Mouse (Mus musculus) T-helper 17 cell (primary cell): ENCODE measurements at regions not wholly inside any gene's neighbourhood (a gene's known extent, or its start where the extent isn't known, plus 50 kb on each side); places are given as distances from the start of the nearest gene placed in this dataset.

Source experiments
- in situ Hi-C, 2 experiments: fragments of 300-600 bp; cut with MboI, MseI; formaldehyde crosslinking; loops; 1 replicate in 1 of 2; 2 replicates in 1 of 2; pipeline ENCODE4 v1.15.1; 2025; ENCODE audit warnings: high pct_unique_total_duplicates in 2 of 2

DNA sequence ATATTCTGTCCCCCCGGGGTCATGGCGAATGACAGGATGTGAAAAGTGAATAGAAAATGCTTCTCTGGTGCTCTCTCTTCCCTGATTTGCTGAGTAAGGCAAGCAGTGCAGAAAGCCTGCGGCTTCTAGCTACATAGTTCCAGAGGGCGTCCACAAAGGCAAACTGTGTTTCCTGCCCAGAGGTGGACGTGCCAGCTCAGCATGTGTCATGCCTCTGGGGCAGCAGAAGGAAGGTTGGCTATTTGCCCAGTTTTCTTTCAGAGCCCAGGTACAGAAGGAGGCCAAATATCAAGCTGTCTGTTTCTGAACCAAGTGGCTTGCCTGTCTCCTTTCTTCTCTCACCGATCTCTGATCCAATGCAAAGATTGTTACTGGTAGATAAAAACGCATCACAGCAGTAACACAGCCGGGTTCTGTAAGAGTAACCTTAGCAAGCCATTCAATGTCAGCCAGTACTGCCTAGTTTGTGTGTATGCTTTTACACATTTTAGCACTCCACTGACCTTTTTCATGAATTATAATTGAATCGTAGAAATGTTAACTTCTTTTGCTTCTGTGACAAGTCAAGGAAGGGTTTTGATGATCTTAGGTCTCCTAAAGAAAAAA lies 223.3 kb upstream of the Impg1 start:
- in situ Hi-C loops, result no loop called here

- in situ Hi-C loops, result no loop called here
Measured at GRCm38 (mm10) chr9:80683030-80683692, 217.9 kb upstream of the Impg1 start.

DNA sequence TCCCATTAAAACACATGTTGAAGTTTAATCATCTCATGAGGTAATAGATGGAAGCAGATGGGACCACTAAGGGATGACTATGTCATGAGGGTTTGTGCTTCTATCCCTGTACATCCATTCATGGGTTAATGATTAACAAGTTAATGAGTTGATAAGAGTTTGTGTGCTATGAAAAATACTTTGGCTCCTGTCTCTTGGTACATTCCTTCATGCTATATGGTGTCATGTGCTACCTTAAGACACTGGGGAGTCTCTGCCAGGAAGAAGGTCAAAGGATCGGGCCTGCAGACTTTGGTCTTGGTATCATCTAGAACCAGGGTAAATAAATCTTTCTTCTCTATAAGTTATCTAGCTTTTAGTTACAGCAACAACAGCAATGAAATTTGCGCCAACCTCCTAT lies 216.4 kb upstream of the Impg1 start:
- in situ Hi-C loops, result no loop called here

- in situ Hi-C loops, result no loop called here
Measured at GRCm38 (mm10) chr9:80671483-80671882, 206.2 kb upstream of the Impg1 start.

- in situ Hi-C loops, result no loop called here
Measured at GRCm38 (mm10) chr9:80668575-80669248, 203.4 kb upstream of the Impg1 start.

GRCm38 (mm10) chr9:80658755-80659154 lies 193.5 kb upstream of the Impg1 start:
- in situ Hi-C loops, result no loop called here

DNA sequence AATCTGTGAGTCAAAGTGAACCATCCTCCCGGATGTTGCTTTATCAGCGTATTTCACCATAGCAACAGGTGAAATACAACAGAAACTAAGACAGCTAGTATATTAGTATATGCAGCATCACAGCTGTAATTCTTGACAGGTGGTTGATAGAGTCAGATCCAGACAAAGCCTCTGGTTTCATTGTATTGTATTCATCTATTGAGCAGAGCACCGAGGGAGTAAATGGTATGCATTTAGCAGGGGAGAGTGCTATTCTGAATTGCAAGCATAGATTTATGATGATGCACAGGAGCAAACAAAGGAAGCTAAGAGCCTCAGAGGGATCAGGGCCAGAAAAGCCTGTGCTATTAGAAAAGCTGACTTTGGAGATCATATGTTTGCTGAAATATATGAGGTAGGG lies 149.8 kb upstream of the Impg1 start:
- in situ Hi-C loops, result no loop called here

GRCm38 (mm10) chr9:80600019-80600418 lies 134.7 kb upstream of the Impg1 start:
- in situ Hi-C loops, result no loop called here

DNA sequence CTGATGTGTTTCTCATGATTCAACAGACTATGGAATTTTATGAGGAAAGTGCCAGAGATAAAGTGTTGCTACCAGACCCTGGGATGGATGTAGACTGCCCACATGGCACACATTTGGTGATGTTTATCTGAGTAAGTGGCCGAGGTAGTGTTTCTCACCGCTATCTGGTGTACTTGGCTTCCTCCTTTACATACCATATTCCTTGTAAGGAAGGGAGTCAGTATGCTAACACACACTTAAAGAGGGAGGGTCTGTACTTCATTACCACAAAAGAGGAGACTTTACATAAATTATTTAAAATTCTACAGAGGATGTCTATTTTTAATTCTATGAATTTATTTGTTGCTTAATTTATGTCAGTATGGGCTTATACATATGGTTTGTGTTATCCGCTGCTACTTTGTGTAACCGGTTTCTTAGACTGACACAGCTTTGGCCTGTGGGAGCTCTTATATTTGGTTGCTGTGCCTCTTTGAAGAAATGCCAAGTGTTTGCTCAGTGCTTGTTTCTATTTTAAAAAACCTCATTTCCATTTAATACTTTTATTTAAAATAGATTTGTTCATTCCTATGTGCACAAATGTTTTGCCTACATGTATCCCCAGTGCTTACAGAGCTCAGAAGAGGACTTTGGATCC lies 100.2 kb upstream of the Impg1 start:
- in situ Hi-C loops, result no loop called here

DNA sequence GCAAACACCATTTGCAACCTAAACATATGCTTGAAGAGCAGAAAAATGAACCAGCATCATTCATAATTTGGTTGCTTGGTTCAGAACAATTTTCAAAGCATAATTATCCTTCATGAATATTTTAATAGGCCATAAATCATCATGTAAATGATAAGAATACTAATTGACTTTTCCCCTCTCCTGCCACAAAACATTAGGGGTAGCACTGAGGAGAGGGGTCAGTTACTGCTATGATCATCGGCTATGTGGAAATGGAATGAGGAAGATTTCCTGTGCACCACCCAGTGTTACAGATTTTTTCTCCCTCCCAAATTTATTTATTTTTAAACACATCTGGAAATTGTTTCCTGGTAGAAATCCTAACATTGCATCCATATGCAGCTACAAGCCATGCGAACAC lies 98.4 kb upstream of the Impg1 start:
- in situ Hi-C loops, result no loop called here

GRCm38 (mm10) chr9:80555531-80556067 lies 90.3 kb upstream of the Impg1 start:
- in situ Hi-C loops, result loop anchor here in 1 of 2 experiments (10.0 kb wide), 1 partner anchor 1429 kb away; no protein-coding TSS in a partner anchor
